Mouse (Mus musculus): ENCODE measurements at regions not wholly inside any gene's neighbourhood (a gene's known extent, or its start where the extent isn't known, plus 50 kb on each side); places are given as distances from the start of the nearest gene placed in this dataset.

- no peaks in the 10 kb centered on the region for H3K36me3 ChIP-seq (replicated peaks; ENCODE audit: control insufficient read depth, insufficient read depth, low read depth)
- no peak overlapping the region for H3K27ac ChIP-seq
- H3K4me1 ChIP-seq (replicated peaks; ENCODE audit: control insufficient read depth in 2 of 2, insufficient read depth in 2 of 2, low read length in 1 of 2) = no peaks in the 10 kb centered on the region
- DNase-seq (ENCODE audit: low read depth in 3 of 3, low spot score in 3 of 3) (no peak), ATAC-seq (ENCODE audit: insufficient read depth) (no peak)
- H3K27me3 ChIP-seq (ENCODE audit: control insufficient read depth, insufficient read depth, low read length) = no peaks in the 10 kb centered on the region
- TF ChIP-seq CTCF (IDR thresholded peaks at IDR 0.05; ENCODE audit: low read depth) = no peak
- TF ChIP-seq EP300 (IDR thresholded peaks at IDR 0.05; ENCODE audit: low read depth) = no peak
- H3K4me3 ChIP-seq (ENCODE audit: insufficient read depth in 1 of 2, low read depth in 2 of 2, low read length in 2 of 2) = no peak overlapping the region
- no peaks in the 10 kb centered on the region for H3K9me3 ChIP-seq (ENCODE audit: control insufficient read depth, low read length)
- 39% methylated on average over 1 of the region's 1 CpGs for WGBS (ENCODE audit: insufficient replicate concordance)
- no peak overlapping the region for H3K4me2 ChIP-seq (ENCODE audit: low read depth)
- H3K9ac ChIP-seq (replicated peaks) = no peak overlapping the region
Observed at GRCm38 (mm10) chr12:39931251-39931650, 106.6 kb downstream of the Arl4a start.

GRCm38 (mm10) chr12:39927902-39928301, 109.9 kb downstream of the Arl4a start:
- ATAC-seq (ENCODE audit: insufficient read depth) (no peak), DNase-seq (ENCODE audit: low read depth in 3 of 3, low spot score in 3 of 3) (no peak)
- H3K27me3 ChIP-seq (ENCODE audit: control insufficient read depth, insufficient read depth, low read length) = no peaks in the 10 kb centered on the region
- H3K9me3 ChIP-seq (ENCODE audit: control insufficient read depth, low read length) = no peaks in the 10 kb centered on the region
- H3K36me3 ChIP-seq (replicated peaks; ENCODE audit: control insufficient read depth, insufficient read depth, low read depth) = no peaks in the 10 kb centered on the region
- H3K4me2 ChIP-seq (ENCODE audit: low read depth) = no peak overlapping the region
- no peak overlapping the region for H3K9ac ChIP-seq (replicated peaks)
- TF ChIP-seq CTCF (IDR thresholded peaks at IDR 0.05; ENCODE audit: low read depth) (no peak), EP300 (IDR thresholded peaks at IDR 0.05; ENCODE audit: low read depth) (no peak)
- no peak overlapping the region for H3K4me3 ChIP-seq (ENCODE audit: insufficient read depth in 1 of 2, low read depth in 2 of 2, low read length in 2 of 2)
- no peak overlapping the region for H3K27ac ChIP-seq
- no peaks in the 10 kb centered on the region for H3K4me1 ChIP-seq (replicated peaks; ENCODE audit: control insufficient read depth in 2 of 2, insufficient read depth in 2 of 2, low read length in 1 of 2)

GRCm38 (mm10) chr12:39927014-39927413, 110.8 kb downstream of the Arl4a start:
- H3K9me3 ChIP-seq (ENCODE audit: control insufficient read depth, low read length) = no peaks in the 10 kb centered on the region
- TF ChIP-seq EP300 (IDR thresholded peaks at IDR 0.05; ENCODE audit: low read depth) (no peak), CTCF (IDR thresholded peaks at IDR 0.05; ENCODE audit: low read depth) (no peak)
- no peak overlapping the region for H3K9ac ChIP-seq (replicated peaks)
- no peak for DNase-seq (ENCODE audit: low read depth in 3 of 3, low spot score in 3 of 3)
- ATAC-seq (ENCODE audit: insufficient read depth) = no peak
- H3K36me3 ChIP-seq (replicated peaks; ENCODE audit: control insufficient read depth, insufficient read depth, low read depth) = no peaks in the 10 kb centered on the region
- H3K4me1 ChIP-seq (replicated peaks; ENCODE audit: control insufficient read depth in 2 of 2, insufficient read depth in 2 of 2, low read length in 1 of 2) = no peaks in the 10 kb centered on the region
- no peaks in the 10 kb centered on the region for H3K27me3 ChIP-seq (ENCODE audit: control insufficient read depth, insufficient read depth, low read length)
- no peak overlapping the region for H3K27ac ChIP-seq
- H3K4me2 ChIP-seq (ENCODE audit: low read depth) = no peak overlapping the region
- H3K4me3 ChIP-seq (ENCODE audit: insufficient read depth in 1 of 2, low read depth in 2 of 2, low read length in 2 of 2) = no peak overlapping the region
- 70% methylated on average over 8 of the region's 8 CpGs for whole genome bisulfite sequencing (ENCODE audit: insufficient replicate concordance)

- WGBS (ENCODE audit: insufficient replicate concordance) = 65% methylated on average over 3 of the region's 3 CpGs
- Histone ChIP-seq H3K4me1 (replicated peaks; ENCODE audit: control insufficient read depth in 2 of 2, insufficient read depth in 2 of 2, low read length in 1 of 2) (no peaks in the 10 kb centered on the region), H3K4me3 (ENCODE audit: insufficient read depth in 1 of 2, low read depth in 2 of 2, low read length in 2 of 2) (no peak overlapping the region), H3K27ac (no peak overlapping the region), H3K36me3 (replicated peaks; ENCODE audit: control insufficient read depth, insufficient read depth, low read depth) (no peaks in the 10 kb centered on the region), H3K9me3 (ENCODE audit: control insufficient read depth, low read length) (no peaks in the 10 kb centered on the region), H3K27me3 (ENCODE audit: control insufficient read depth, insufficient read depth, low read length) (no peaks in the 10 kb centered on the region), H3K4me2 (ENCODE audit: low read depth) (no peak overlapping the region), H3K9ac (replicated peaks) (no peak overlapping the region)
- no peak for ATAC-seq (ENCODE audit: insufficient read depth)
- DNase-seq (ENCODE audit: low read depth in 3 of 3, low spot score in 3 of 3) = no peak
- no peak for TF ChIP-seq CTCF (IDR thresholded peaks at IDR 0.05; ENCODE audit: low read depth)
- no peak for TF ChIP-seq EP300 (IDR thresholded peaks at IDR 0.05; ENCODE audit: low read depth)
Observed at GRCm38 (mm10) chr12:39921481-39921880, 116.3 kb downstream of the Arl4a start.

- H3K9me3 ChIP-seq (ENCODE audit: control insufficient read depth, low read length) = no peaks in the 10 kb centered on the region
- no peak overlapping the region for H3K4me2 ChIP-seq (ENCODE audit: low read depth)
- TF ChIP-seq CTCF (IDR thresholded peaks at IDR 0.05; ENCODE audit: low read depth) = no peak
- no peak for TF ChIP-seq EP300 (IDR thresholded peaks at IDR 0.05; ENCODE audit: low read depth)
- H3K27me3 ChIP-seq (ENCODE audit: control insufficient read depth, insufficient read depth, low read length) = no peaks in the 10 kb centered on the region
- H3K9ac ChIP-seq (replicated peaks) = no peak overlapping the region
- H3K36me3 ChIP-seq (replicated peaks; ENCODE audit: control insufficient read depth, insufficient read depth, low read depth) = no peaks in the 10 kb centered on the region
- H3K4me3 ChIP-seq (ENCODE audit: insufficient read depth in 1 of 2, low read depth in 2 of 2, low read length in 2 of 2) = no peak overlapping the region
- ATAC-seq (ENCODE audit: insufficient read depth) (peak; percentile 35; the same call in 1 of the 2 replicates), DNase-seq (ENCODE audit: low read depth in 3 of 3, low spot score in 3 of 3) (no peak)
- no peaks in the 10 kb centered on the region for H3K4me1 ChIP-seq (replicated peaks; ENCODE audit: control insufficient read depth in 2 of 2, insufficient read depth in 2 of 2, low read length in 1 of 2)
- WGBS (ENCODE audit: insufficient replicate concordance) = 22% methylated on average over 8 of the region's 8 CpGs
- no peak overlapping the region for H3K27ac ChIP-seq
Observed at GRCm38 (mm10) chr12:39920466-39920913, 117.3 kb downstream of the Arl4a start.
